Mouse (Mus musculus) retina, postnatal 1 day (tissue): ENCODE measurements at regions not wholly inside any gene's neighbourhood (a gene's known extent, or its start where the extent isn't known, plus 50 kb on each side); places are given as distances from the start of the nearest gene placed in this dataset.

Experiments used
- DNase-seq: peaks from one replicate; pipeline ENCODE4 v3.0.0-alpha.2; 2012

- peak; percentile 38 for DNase-seq
Measured at GRCm38 (mm10) chr6:94336168-94336567, 52.5 kb upstream of the Magi1 start.
